Comparison of ENCODE assay signal across 25 mouse cellular contexts in the genomic region with DNA sequence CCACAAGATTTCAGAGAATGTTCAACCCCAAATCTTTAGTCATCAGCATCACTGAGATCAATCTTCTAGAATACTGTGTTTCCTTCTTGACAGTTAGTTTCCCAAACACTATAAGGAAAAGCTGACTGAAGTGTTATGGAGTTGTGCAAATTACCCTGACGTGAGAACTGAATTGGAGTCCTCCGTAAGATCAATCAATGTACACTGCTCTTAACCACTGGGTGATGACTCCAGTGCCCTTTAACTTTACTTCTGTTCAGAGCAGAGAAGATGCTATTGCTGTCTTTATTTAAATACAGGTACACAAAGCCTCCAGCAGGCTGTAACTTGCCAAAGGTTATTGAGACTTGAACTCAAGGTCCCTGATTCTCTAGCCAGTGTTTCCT.
DNase-seq lines count a peak whose midpoint lies in the region; ATAC-seq and TF ChIP-seq lines count a peak whose summit lies in the region.
"Had no signal": no experiment of that assay in that cellular context is flagged by ENCODE, and none has a peak within 500 bp of the region (broad histone marks: within the 10 kb centered on the region; RNA-seq: fewer than 3 reads in every experiment).

No protein-coding gene starts in this region.

- peak; percentile 66 for DNase-seq in midbrain, embryonic 11.5 days (ENCODE audit: low spot score, missing footprints)
- no peak for DNase-seq in midbrain, postnatal 0 days (ENCODE audit: low spot score)
- DNase-seq in embryonic facial prominence, embryonic 10.5 days (ENCODE audit: low spot score), result no peak
- DNase-seq in c-Kit-positive CD71-positive TER-119-positive erythroid progenitor cells, embryonic 14.5 days (ENCODE audit: low spot score), result no peak
- DNase-seq: B cell, adult 2 months; cerebellum, adult 18-20 months; cerebellum, postnatal 14 days; heart, postnatal 4 days; kidney, adult 8-10 months; kidney, postnatal 14 days; liver; lung, postnatal 4 days; right cerebral cortex, postnatal 4 days; thymus, postnatal 14 days had no signal

- H3K36me3 ChIP-seq in midbrain, embryonic 11.5 days (ENCODE audit: control insufficient read depth, insufficient read depth, low read length), result peaks cover 7% of the 10 kb centered on the region; the same call in 1 of the 2 replicates
- peaks cover 13% of the 10 kb centered on the region; the same call in 1 of the 2 replicates for H3K36me3 ChIP-seq in midbrain, postnatal 0 days (ENCODE audit: insufficient read depth, low read length)
- H3K36me3 ChIP-seq in forebrain, embryonic 16.5 days (ENCODE audit: control insufficient read depth, insufficient read depth), result peaks cover 11% of the 10 kb centered on the region
- peaks cover 25% of the 10 kb centered on the region for H3K36me3 ChIP-seq in midbrain, embryonic 13.5 days
- peaks cover 11% of the 10 kb centered on the region for H3K36me3 ChIP-seq in neural tube, embryonic 15.5 days
- peaks cover 27% of the 10 kb centered on the region for H3K36me3 ChIP-seq in embryonic facial prominence, embryonic 10.5 days (replicated peaks)

- ATAC-seq in midbrain, embryonic 11.5 days (ENCODE audit: low FRiP score), result no peak
- no peak for ATAC-seq in midbrain, postnatal 0 days (ENCODE audit: low FRiP score)
- peak; percentile 44 for ATAC-seq in forebrain, embryonic 16.5 days
- no peak for ATAC-seq in midbrain, embryonic 13.5 days
- ATAC-seq in neural tube, embryonic 15.5 days (ENCODE audit: low FRiP score), result no peak
- ATAC-seq: intestine, embryonic 15.5 days; Patski had no signal

- 82% methylated on average over 2 of the region's 2 CpGs for WGBS in midbrain, embryonic 11.5 days
- 55% methylated on average over 2 of the region's 2 CpGs for WGBS in midbrain, postnatal 0 days
- WGBS in forebrain, embryonic 16.5 days, result 17% methylated on average over 2 of the region's 2 CpGs
- WGBS in midbrain, embryonic 13.5 days, result 53% methylated on average over 2 of the region's 2 CpGs
- 30% methylated on average over 2 of the region's 2 CpGs for WGBS in neural tube, embryonic 15.5 days
- WGBS in embryonic facial prominence, embryonic 10.5 days, result 95% methylated on average over 2 of the region's 2 CpGs

- H3K4me3 ChIP-seq in midbrain, embryonic 11.5 days (ENCODE audit: low read depth, low read length), result no peak overlapping the region
- H3K4me3 ChIP-seq in midbrain, postnatal 0 days (ENCODE audit: low read depth, low read length), result no peak overlapping the region
- H3K4me3 ChIP-seq in forebrain, embryonic 16.5 days (replicated peaks; ENCODE audit: low read length), result no peak overlapping the region
- no peak overlapping the region for H3K4me3 ChIP-seq in midbrain, embryonic 13.5 days (replicated peaks)
- H3K4me3 ChIP-seq in neural tube, embryonic 15.5 days (replicated peaks), result no peak overlapping the region
- no peak overlapping the region for H3K4me3 ChIP-seq in embryonic facial prominence, embryonic 10.5 days
- H3K4me3 ChIP-seq: embryonic facial prominence, embryonic 12.5 days; heart, embryonic 15.5 days; intestine, embryonic 15.5 days; limb, embryonic 10.5 days; liver, embryonic 15.5 days had no signal

- no peak overlapping the region for H3K4me2 ChIP-seq in midbrain, embryonic 11.5 days
- H3K4me2 ChIP-seq in midbrain, postnatal 0 days (ENCODE audit: low read depth, low read length, poor library complexity, severe bottlenecking), result no peak overlapping the region
- no peak overlapping the region; the same call in 1 of the 2 replicates for H3K4me2 ChIP-seq in forebrain, embryonic 16.5 days (ENCODE audit: low read length)
- no peak overlapping the region; the same call in 1 of the 2 replicates for H3K4me2 ChIP-seq in midbrain, embryonic 13.5 days (replicated peaks)
- H3K4me2 ChIP-seq in neural tube, embryonic 15.5 days, result peak overlapping the region; percentile 8; the same call in 1 of the 2 replicates
- H3K4me2 ChIP-seq: embryonic facial prominence, embryonic 12.5 days; heart, embryonic 15.5 days; intestine, embryonic 15.5 days; liver, embryonic 15.5 days had no signal

- H3K4me1 ChIP-seq in midbrain, embryonic 11.5 days (ENCODE audit: control insufficient read depth, insufficient read depth, low read length), result no peaks in the 10 kb centered on the region
- H3K4me1 ChIP-seq in midbrain, postnatal 0 days (ENCODE audit: insufficient read depth, low read length), result peaks cover 4% of the 10 kb centered on the region; the same call in 1 of the 2 replicates
- peaks cover 13% of the 10 kb centered on the region for H3K4me1 ChIP-seq in forebrain, embryonic 16.5 days (replicated peaks; ENCODE audit: control insufficient read depth, insufficient read depth, low read length)
- peaks cover 14% of the 10 kb centered on the region for H3K4me1 ChIP-seq in midbrain, embryonic 13.5 days (replicated peaks)
- H3K4me1 ChIP-seq in neural tube, embryonic 15.5 days, result peaks cover 8% of the 10 kb centered on the region
- H3K4me1 ChIP-seq in embryonic facial prominence, embryonic 10.5 days, result no peaks in the 10 kb centered on the region
- H3K4me1 ChIP-seq: embryonic facial prominence, embryonic 12.5 days; intestine, embryonic 15.5 days; limb, embryonic 10.5 days; liver, embryonic 15.5 days had no signal

- no peak overlapping the region for H3K9ac ChIP-seq in midbrain, embryonic 11.5 days (ENCODE audit: low read length)
- H3K9ac ChIP-seq in midbrain, postnatal 0 days (replicated peaks; ENCODE audit: low read length, poor library complexity, severe bottlenecking), result no peak overlapping the region
- H3K9ac ChIP-seq in forebrain, embryonic 16.5 days (replicated peaks; ENCODE audit: low read depth, low read length), result no peak overlapping the region
- H3K9ac ChIP-seq in midbrain, embryonic 13.5 days (replicated peaks), result no peak overlapping the region
- H3K9ac ChIP-seq in neural tube, embryonic 15.5 days (replicated peaks), result no peak overlapping the region
- H3K9ac ChIP-seq: embryonic facial prominence, embryonic 12.5 days; heart, embryonic 15.5 days; intestine, embryonic 15.5 days; liver, embryonic 15.5 days had no signal

- no peaks in the 10 kb centered on the region for H3K27me3 ChIP-seq in midbrain, embryonic 11.5 days (ENCODE audit: control insufficient read depth, insufficient read depth, low read length)
- H3K27me3 ChIP-seq in midbrain, postnatal 0 days (ENCODE audit: insufficient read depth, low read length), result no peaks in the 10 kb centered on the region
- H3K27me3 ChIP-seq in forebrain, embryonic 16.5 days (replicated peaks; ENCODE audit: control insufficient read depth, insufficient read depth, low read length), result no peaks in the 10 kb centered on the region
- H3K27me3 ChIP-seq in midbrain, embryonic 13.5 days, result no peaks in the 10 kb centered on the region
- H3K27me3 ChIP-seq in neural tube, embryonic 15.5 days (replicated peaks), result no peaks in the 10 kb centered on the region
- no peaks in the 10 kb centered on the region for H3K27me3 ChIP-seq in embryonic facial prominence, embryonic 10.5 days (replicated peaks; ENCODE audit: low read depth, poor library complexity, severe bottlenecking)
- H3K27me3 ChIP-seq: CH12.LX; embryonic facial prominence, embryonic 12.5 days; heart, embryonic 15.5 days; intestine, embryonic 15.5 days; liver, embryonic 15.5 days; Patski had no signal

- H3K9me3 ChIP-seq in midbrain, embryonic 11.5 days (ENCODE audit: control insufficient read depth, low read length), result no peaks in the 10 kb centered on the region
- H3K9me3 ChIP-seq in midbrain, postnatal 0 days (ENCODE audit: low read length), result no peaks in the 10 kb centered on the region
- no peaks in the 10 kb centered on the region for H3K9me3 ChIP-seq in forebrain, embryonic 16.5 days (ENCODE audit: control insufficient read depth, low read length)
- H3K9me3 ChIP-seq in midbrain, embryonic 13.5 days, result no peaks in the 10 kb centered on the region
- H3K9me3 ChIP-seq in neural tube, embryonic 15.5 days (replicated peaks), result no peaks in the 10 kb centered on the region
- no peaks in the 10 kb centered on the region for H3K9me3 ChIP-seq in embryonic facial prominence, embryonic 10.5 days
- H3K9me3 ChIP-seq: embryonic facial prominence, embryonic 12.5 days; G1E; heart, embryonic 15.5 days; intestine, embryonic 15.5 days; limb, embryonic 10.5 days; liver, embryonic 15.5 days had no signal

- no peak overlapping the region for H3K27ac ChIP-seq in midbrain, embryonic 11.5 days (ENCODE audit: low read depth, low read length)
- no peak overlapping the region for H3K27ac ChIP-seq in midbrain, postnatal 0 days (ENCODE audit: low read depth, low read length)
- peak overlapping the region; percentile 16; the same call in 1 of the 2 replicates for H3K27ac ChIP-seq in forebrain, embryonic 16.5 days (ENCODE audit: low read length)
- H3K27ac ChIP-seq in midbrain, embryonic 13.5 days, result peak overlapping the region; percentile 76
- H3K27ac ChIP-seq in neural tube, embryonic 15.5 days (replicated peaks), result peak overlapping the region; percentile 51; the same call in 1 of the 2 replicates
- no peak overlapping the region for H3K27ac ChIP-seq in embryonic facial prominence, embryonic 10.5 days (replicated peaks)
- H3K27ac ChIP-seq: embryonic facial prominence, embryonic 12.5 days; heart, embryonic 15.5 days; intestine, embryonic 15.5 days; limb, embryonic 10.5 days; liver, embryonic 15.5 days had no signal

- TF ChIP-seq CTCF in midbrain, postnatal 0 days (IDR thresholded peaks at IDR 0.05), result no peak

Comparison
In these comparisons a context has a peak if more than half of its experiments do, and no peak if none do; other contexts are left out.
1. H3K27ac ChIP-seq: peak in forebrain, embryonic 16.5 days (single experiment), midbrain, embryonic 13.5 days (single experiment) and neural tube, embryonic 15.5 days (single experiment); none in midbrain, embryonic 11.5 days (single experiment), midbrain, postnatal 0 days (single experiment) and embryonic facial prominence, embryonic 10.5 days (single experiment).